Mouse (Mus musculus): ENCODE measurements at regions not wholly inside any gene's neighbourhood (a gene's known extent, or its start where the extent isn't known, plus 50 kb on each side); places are given as distances from the start of the nearest gene placed in this dataset.

- DNase-seq (ENCODE audit: low spot score): no peak
These were observed 70.9 kb upstream of the Slc25a33 start for GRCm38 (mm10) chr4:149844971-149845370.

GRCm38 (mm10) chr4:149843736-149844135 lies 69.7 kb upstream of the Slc25a33 start:
- DNase-seq (ENCODE audit: low spot score): no peak

GRCm38 (mm10) chr4:149842906-149843305 lies 68.8 kb upstream of the Slc25a33 start:
- no peak for DNase-seq (ENCODE audit: low spot score)

GRCm38 (mm10) chr4:149841856-149842255 lies 67.8 kb upstream of the Slc25a33 start:
- DNase-seq (ENCODE audit: low spot score): peak; percentile 69

- peak; percentile 58 for DNase-seq (ENCODE audit: low spot score)
These were observed 66.6 kb upstream of the Slc25a33 start for GRCm38 (mm10) chr4:149840511-149841292.

- DNase-seq (ENCODE audit: low spot score): peak; percentile 66
These were observed 64.6 kb upstream of the Slc25a33 start for GRCm38 (mm10) chr4:149838682-149839081.

GRCm38 (mm10) chr4:149834646-149835156 lies 60.6 kb upstream of the Slc25a33 start:
- DNase-seq (ENCODE audit: low spot score): no peak

GRCm38 (mm10) chr4:149832446-149833101 lies 58.5 kb upstream of the Slc25a33 start:
- DNase-seq (ENCODE audit: low spot score): no peak

- DNase-seq (ENCODE audit: low spot score): no peak
These were observed 56.6 kb upstream of the Slc25a33 start for GRCm38 (mm10) chr4:149830551-149831192.

- DNase-seq (ENCODE audit: low spot score): no peak
These were observed 55.9 kb upstream of the Slc25a33 start for GRCm38 (mm10) chr4:149829964-149830363.

GRCm38 (mm10) chr4:149827784-149828183 lies 53.7 kb upstream of the Slc25a33 start:
- no peak for DNase-seq (ENCODE audit: low spot score)
